Mouse (Mus musculus): ENCODE measurements around the gene Gnat2.

DNA sequence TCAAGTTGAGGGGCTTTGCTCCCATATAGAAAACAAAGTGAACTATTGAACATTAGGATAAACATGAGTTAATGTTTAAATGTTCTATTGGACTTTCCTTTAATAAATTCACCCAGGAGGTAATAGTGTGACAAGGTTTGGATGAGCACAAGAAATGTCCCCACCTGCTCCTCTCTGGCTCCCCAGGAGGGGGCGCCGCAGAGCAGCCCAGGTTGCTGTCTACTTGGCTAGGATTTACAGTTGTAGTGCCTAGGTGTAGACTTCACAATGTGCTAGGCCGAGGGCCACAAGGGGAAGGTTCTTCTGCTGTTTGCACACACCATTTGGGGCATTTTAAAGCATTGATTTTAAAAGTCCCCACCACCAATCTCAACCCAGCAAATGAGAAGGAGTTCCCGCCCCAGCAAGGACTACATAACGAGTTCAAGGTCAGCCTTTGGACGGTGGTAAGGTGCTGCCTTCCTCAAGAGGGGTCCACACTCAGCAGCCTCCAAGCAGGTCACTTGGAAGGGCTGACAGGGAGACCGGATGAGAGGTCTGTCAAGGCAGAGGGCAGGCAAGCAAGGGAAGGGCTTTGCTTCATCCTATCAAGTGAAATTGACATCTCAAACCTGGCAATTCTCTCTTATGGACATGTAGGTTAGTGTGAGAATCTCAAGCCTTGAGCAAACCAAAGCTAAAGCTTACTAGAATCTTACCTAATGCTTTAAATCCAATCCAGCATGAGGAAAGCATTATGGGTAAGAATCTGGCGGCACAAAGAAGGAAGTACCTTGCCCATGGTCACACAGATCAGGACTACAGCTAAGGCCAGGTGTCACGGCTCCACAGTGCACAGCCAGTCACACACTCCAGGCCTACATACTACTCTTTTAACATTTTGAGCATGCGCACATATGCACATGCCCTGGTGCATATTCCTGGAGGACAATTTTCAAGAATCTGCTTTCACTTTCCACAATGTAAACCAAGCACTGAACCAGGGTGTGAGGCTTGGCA, 22.0 kb upstream of the Gnat2 start:
- TF ChIP-seq CTCF (IDR thresholded peaks at IDR 0.05; ENCODE audit: low read depth, low read length), result peak; percentile 96
- TF ChIP-seq GATA1 (IDR thresholded peaks at IDR 0.05; ENCODE audit: borderline replicate concordance, low read length), result no peak
- no peak for TF ChIP-seq POLR2AphosphoS5 (IDR thresholded peaks at IDR 0.05; ENCODE audit: insufficient replicate concordance, low read depth, low read length)
- TF ChIP-seq GATA2 (IDR thresholded peaks at IDR 0.05; ENCODE audit: borderline replicate concordance, low read depth, low read length), result no peak
